Mouse (Mus musculus): ENCODE measurements around the gene Armc6.

Gene Armc6

DNA sequence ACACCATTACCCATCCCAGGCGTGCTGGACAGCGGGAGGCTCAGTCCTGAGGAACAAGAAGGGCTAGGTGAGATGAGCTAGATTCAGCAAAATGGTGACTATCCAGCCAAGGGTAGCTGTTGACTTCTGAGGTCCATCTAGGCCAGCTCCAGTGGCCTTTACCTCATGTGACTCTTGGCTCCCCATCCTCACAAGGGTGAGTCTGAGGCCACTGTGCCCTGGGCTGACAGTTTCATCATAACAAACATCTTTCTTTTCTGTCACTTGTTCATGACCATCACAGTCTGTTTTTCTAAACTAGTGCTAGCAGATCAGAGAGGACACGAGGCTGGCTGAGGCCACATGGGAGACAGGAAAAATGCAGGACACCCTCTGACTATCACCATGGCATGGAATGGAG is 40.1 kb downstream of the Armc6 start:
- no peak for DNase-seq (ENCODE audit: low spot score)

DNA sequence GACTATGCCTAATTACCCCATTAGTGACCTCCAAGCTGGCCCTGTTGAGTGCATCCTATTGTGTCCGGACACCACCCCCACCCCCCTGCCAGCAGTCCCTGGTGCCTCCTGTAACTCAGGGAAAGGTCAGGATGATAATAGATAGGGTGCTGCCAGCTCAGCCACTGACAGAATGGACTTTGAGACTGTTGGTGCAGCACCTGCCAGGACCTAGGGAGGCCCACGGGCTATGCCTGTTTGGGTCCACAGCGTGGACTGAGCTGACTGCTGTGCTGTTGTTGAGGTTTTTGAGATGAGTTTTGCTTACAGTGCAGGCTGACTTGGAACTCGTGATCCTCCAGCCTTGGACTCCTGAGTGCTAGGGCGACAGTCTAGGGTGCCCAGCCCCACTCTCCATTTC is 41.0 kb downstream of the Armc6 start:
- no peak for DNase-seq (ENCODE audit: low spot score)

DNA sequence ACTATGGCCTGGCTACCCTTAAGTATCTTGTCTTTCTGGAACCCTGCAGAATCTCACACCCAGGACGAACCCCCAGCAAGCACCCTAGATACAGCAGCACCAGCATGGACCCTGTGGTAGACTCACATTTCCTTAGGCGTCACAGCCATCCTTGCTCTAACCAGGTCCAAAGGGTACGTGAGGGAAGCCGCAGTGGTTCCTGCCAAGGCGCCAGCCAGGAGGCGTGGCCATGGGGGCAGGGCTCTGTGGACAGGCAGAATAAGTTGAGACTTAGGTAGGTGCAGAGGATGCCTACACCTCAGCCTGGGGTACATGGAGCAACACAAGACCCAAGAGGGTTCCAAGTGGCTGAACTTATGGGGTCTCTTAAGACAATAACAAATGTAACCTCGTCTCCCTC is 45.6 kb downstream of the Armc6 start:
- no peak for DNase-seq (ENCODE audit: low spot score)

DNA sequence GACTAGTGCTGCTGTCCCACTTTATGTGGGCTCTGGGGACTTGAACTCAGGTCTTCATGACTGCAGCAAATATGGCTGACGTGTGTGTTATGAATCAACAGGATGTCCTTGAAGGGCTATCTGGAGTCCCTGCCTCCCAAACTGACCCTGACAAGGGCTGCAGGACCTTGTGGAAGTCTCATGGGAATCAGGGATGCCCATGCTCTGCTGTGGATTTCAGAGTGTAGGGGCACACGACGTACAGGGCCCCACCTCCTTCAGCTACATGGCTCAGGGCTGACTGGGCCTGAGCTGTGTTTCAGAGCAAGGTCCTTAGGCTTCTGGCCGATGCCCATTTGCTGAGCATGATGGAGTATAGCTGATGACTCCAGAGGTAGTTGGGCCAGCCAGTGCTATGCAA is 51.1 kb downstream of the Armc6 start:
- DNase-seq (ENCODE audit: low spot score), result no peak

DNA sequence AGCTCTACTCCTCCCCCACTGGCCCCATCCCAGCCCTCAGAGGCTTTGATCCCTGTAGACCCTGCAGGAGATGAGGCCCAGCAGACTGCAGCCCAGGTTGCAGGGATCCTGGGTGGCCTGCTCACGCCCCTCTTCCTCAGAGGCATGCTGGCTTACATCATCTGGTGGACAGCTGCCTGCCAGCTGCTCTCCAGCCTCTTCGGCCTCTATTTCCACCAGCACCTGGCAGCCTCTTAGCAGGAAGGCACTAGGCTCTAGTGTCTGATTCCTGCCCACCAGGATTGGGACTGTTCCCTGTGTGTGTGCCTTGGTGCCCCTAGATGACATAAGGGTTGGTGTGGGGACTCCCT is 52.4 kb downstream of the Armc6 start:
- no peak for DNase-seq (ENCODE audit: low spot score)

DNA sequence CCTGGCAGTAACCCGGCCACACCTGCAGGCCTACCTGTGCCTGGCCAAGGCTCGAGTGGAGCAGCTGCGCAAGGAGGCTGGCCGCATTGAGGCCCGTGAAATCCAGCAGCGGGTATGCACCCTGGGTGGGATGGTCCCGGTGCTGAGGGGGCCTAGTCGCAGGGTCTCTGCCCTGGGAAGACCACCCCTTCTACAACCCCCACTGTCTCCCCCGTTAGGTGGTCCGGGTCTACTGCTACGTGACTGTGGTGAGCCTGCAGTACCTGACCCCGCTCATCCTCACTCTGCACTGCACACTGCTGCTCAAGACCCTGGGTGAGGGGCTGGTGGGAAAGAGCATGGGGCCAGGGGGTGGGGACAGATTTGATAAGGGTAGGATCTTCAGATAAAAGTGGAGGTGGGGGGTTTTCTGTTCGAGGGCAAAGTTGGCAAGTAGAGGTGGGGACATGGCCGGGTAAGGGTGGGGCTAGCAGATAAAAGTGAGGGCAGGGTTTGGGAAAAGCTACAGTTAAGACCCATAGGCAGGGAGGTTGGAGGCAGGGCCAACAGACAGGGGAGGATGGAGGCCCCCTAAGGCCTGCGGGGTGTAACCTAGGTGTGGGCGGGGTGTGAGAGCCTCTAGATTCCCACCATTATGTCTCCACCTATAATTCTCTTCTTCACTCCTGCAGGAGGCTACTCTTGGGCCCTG is 52.9 kb downstream of the Armc6 start:
- peak; percentile 60 for DNase-seq (ENCODE audit: low spot score)

DNA sequence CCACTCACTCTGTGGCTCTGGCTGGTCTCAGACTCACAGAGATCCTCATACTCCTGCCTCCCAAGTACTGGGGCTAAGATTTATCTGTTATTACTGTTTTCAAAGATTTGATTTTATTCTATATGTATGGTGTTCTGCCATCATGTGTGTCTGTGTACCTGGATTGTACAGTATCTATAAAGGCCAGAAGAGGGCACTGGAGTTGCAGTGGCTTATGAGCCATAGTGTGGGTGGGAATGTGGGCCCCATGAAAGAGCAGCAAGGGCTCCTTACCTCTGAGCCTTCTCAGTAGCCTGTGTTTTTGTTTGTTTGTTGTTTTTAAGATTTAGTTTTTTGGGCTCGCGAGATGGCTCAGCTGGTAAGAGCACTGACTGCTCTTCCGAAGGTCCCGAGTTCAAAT is 55.2 kb downstream of the Armc6 start:
- DNase-seq (ENCODE audit: low spot score), result no peak

DNA sequence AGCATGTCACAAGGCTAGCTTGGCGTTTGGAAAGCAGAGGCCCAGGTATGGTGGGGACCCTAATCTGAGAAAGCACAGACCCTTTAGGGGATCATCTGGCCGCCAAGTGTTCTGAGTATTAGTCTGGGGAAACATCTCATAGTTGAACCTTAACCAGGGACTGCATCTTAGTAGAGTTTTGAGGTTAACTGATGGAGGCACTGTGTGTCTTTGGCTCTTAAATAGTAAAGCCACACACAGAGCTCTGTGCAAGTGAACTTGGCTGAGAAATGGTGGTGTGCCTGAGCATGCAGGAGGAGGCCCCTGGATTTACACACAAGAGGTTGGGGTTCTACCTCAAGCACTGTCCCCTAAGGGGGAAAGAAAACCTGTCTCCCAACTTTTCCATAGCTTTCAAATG is 56.0 kb downstream of the Armc6 start:
- DNase-seq (ENCODE audit: low spot score), result no peak

DNA sequence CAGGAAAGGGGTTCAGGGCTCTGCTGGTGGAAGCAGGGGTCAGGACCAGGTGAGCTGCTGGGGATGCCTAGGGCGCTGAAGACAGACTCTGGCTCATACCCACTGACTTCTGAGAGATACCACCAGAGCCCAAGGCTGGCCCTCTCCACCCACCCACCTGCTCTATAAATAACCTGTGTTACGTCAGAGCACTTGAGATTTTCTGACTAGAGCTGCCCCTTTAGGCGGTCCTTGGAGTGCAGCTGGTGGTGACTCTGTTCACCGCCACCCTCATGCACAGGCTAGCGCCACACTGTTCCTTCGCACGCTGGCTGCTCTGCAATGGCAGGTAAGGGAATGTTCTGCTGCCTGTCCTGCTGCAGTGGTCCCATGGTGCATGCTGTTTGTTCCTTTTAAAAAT is 60.2 kb downstream of the Armc6 start:
- no peak for DNase-seq (ENCODE audit: low spot score)

DNA sequence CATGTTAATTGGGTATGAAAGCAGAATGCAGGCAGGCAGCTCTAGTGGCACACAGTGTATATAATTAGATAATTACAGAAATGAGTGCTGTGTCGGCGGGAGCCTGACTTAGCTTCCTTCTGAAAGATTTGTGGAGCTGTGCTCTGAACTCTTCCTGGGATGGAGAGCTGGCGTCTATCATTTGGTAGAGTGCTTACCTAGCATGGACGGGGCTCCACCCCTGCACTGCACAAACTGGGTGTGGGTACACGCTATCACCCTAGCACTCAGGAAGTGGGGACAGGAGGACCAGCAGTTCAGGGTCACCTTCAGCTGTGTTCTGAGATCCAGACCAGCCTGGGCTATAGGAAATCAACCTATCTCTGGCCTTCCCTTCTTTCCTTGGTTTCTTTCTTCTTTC is 60.9 kb downstream of the Armc6 start:
- no peak for DNase-seq (ENCODE audit: low spot score)

DNA sequence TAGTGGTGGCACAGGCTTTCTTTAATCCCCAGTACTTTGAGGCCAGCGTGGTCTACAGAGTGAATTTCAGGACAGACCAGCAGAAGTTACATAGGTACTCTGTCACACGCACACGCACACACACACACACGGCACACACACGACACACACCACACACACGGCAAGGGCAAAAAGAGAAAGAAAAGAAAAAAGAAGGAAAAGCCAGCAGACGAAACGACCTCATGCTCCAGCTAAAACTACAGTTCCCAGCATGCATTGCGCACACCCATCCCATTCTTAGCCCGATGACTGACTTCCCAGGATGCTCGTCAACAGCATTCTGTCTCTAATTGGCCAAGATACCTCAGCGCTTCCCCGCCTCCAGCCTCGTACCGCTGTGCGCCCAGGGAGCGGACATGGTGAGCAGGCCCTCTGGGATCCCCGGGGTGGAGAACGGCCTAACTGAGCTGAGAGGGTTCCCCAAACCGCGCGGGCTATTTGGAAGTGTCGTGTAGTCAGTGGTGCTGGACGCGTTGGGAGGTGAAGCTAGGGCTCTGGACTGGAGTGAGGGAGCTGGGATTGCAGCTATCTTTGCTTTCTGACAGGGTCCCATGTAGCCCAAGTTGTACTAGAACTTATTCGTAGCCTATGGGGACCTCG is 62.1 kb downstream of the Armc6 start, which contains the start of gene Tmem161a:
Tmem161a (plus strand) TSS at position 314 of the 639 bp plus-strand sequence.
- peak; percentile 95 for DNase-seq (ENCODE audit: low spot score)

DNA sequence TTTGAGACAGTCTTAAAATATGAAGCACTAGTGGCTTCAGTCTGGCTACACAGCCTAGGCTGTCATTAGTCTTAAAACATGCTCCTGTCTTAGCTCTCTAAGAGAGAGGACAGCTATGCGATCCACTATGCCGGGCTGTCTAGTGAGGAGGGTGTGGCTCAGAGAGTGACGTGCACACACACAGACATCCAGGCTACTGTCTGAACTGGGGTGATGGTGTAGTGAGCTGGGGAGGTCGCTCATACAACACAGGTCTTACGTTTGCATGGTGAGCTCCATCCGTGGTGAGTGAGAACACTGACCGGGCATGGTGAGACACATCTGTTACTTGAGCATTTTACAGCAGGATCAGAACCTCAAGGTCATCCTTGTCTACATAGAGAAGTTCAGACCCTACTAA is 63.0 kb downstream of the Armc6 start:
- DNase-seq (ENCODE audit: low spot score), result no peak

DNA sequence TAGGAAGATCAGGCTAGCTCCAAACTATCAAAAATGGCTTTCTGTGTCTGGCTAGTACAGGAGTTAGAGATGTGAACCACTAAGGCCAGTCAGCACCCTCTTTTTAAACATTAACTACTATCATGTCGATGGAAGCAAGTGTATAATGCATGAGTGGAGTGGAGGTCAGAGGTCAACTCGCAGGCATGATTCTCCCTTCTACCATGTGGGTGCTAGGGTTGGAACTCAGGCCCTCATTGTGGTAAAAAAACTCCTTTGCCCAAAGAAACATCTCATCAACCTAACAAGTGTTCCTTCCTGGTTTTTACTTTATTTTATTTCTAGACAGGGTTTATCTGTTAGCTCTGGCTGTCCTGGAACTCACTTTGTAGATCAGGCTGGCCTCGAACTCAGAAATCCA is 63.5 kb downstream of the Armc6 start:
- no peak for DNase-seq (ENCODE audit: low spot score)

All from c-Kit-positive CD71-positive TER-119-positive erythroid progenitor cells, embryonic 14.5 days (primary cell).